Mouse (Mus musculus): ENCODE data around the gene Spindoc. TPM values are rescaled to one million over a fixed set of nuclear protein-coding genes. Genes with fewer than 3 reads are reported as not detected.

Spindoc gene
- 2.9 and 3.1 TPM in 2 replicates for polyA plus RNA-seq (2012; rRNA removed)

DNA sequence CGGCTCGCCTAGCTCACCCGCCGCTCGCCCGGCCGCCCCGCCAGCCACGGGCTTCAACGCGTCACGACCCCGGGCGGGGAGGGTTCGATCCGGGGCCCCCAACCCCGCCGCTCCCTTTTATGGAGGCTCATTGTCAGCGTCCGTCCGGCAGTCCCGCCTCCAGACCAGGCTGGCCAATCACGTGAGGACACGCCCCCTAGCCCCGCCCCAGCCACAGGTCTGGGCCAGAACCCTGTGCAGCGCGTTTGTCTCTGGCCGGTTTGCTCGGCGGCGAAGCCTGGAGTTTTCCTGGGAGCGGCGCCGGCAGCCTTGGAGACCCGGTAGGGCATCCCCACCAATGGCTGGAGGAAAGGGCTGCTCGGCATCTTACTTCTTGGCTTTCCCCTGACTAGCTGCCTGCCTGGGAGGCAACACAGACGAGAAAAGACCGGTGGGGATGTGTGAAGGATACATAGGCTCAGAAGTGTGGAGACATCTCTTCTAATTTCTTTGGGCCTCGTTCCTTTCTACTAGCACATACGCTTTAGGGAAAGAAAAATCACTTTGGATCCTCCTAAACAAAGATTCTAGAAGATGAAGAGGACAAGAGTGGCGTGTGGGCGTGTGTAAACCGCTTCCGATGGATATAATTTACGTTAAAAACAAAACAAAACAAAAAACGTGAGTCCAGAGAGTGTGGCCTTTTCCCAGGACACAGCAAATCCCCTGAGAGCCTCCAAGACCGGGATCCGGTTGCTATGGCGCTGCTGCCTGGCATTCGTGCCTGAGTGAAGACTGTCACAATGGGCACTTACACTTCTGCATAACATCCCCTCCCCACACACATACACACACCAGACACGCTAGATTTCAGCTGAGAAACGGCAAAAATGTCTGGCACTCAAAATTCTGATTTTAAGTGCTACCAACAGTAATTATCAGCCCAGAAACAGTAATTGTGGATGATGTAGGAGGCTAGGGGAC, at the start of gene Spindoc:
TSS of gene Spindoc (minus strand) at position 92 of the 963 bp plus-strand sequence.

DNA sequence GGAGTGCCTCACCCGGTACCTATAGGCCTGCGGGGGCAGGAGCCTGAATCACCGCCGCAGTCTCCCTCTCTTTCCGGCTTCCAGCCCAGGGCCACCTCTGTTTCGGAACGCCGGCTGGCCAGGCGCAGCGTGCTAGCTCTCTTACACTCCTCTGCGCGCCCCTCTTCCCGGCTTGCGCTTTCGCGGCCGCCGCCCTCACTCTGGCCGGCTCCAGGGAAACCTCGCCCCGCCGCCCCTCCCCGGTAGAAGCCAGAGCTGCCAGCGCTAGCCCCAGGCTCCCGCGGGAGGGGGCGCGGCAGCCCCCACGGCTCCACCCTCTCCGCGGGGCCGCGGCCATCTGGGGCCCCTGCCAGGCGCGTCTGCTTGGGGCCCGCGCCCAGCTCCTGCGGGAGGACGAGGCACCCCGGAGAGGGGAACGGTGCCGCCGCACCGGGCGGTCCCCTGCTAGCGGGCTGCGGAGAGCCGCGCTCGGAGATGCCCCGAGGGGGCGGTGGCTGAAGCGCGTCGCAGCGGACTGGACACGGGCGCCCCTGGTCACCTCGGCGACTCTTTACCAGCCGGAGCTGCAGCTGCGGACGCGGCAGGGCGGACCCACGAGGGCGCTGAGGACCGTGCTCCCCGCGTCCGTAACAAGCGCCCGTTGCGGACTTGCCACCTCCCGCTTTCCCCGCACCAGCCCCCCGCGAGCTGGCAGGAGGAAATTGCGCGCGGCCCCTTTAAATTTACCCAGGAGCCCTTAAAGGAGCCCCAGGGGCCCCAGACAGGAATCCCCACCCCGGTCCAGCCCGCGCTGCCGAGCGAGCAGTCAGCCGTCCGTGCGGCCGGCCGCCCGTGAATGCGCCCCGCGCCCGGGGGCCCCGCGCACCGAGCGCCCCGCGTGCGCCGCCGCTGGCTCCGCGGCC, 34.3 kb upstream of the Spindoc start, which contains the start of gene 2700081O15Rik:
TSS of gene 2700081O15Rik (plus strand) at position 792 of the 902 bp plus-strand sequence.

DNA sequence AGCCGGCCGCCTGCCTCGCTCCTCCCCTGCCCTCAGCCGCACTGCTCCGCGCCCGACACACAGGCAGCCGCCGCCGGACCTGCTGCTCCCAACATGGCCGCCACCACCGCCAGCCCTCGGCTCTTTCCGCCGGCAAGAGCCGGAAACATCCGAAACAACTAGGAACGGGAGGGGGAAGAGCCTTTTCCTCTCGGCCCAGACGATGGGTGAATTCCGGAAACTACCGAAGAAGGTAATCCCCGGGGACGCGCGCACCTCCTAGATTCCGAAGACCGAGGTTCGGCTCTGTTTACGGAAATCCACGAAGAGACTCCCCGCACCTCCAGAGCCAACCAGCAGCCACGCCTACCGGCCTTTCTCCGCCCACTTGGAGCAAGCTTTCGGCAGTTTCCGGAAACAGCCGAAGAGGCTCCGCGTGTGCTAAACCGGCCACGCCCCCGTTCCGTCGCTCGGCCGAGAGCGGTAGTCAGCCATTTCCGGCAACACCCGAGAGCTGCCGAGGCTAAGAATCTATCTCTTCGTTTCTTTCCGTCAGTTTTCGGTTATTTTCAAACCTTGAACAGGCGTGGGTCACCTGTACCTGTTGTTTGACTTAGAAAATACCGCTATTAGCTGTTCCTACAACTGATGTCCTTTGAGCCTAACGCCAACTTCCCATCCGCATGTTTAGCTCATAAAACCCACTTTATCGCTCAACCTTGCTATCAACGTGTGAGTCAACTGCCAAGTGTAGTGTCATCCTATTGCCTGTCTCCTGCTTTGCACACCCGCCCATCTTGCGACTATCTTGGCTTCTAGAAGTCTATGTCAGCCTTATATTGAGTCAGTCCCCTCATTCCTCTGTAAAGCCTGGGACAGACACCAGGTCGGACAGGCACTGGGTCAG, 41.0 kb downstream of the Spindoc start, which contains the start of gene Mark2:
TSS of gene Mark2 (minus strand) at position 349 of the 886 bp plus-strand sequence.

Other genes starting within 250 kb of the Spindoc start
- gene Otub1, start 176.7 kb downstream of the Spindoc start, polyA plus RNA-seq (2012; rRNA removed): 29.6 and 35.9 TPM in 2 replicates
- 256 and 259 TPM in 2 replicates for gene Cox8a, start 165.4 kb downstream of the Spindoc start, polyA plus RNA-seq (2012; rRNA removed)
- gene Naa40, start 141.8 kb downstream of the Spindoc start, polyA plus RNA-seq (2012; rRNA removed): 14.9 and 18.8 TPM in 2 replicates
- 1.8 and 2.3 TPM in 2 replicates for gene Rcor2, start 115.7 kb downstream of the Spindoc start, polyA plus RNA-seq (2012; rRNA removed)
- 14.6 and 19.0 TPM in 2 replicates for gene Mark2, start 41.1 kb downstream of the Spindoc start, polyA plus RNA-seq (2012; rRNA removed)
- 5.8 and 6.2 TPM in 2 replicates for gene 2700081O15Rik, start 34.6 kb upstream of the Spindoc start, polyA plus RNA-seq (2012; rRNA removed)
- gene Rtn3, start 100.3 kb upstream of the Spindoc start, polyA plus RNA-seq (2012; rRNA removed): 42.7 and 51.6 TPM in 2 replicates
- 8.0 and 8.8 TPM in 2 replicates for gene Atl3, start 111.0 kb upstream of the Spindoc start, polyA plus RNA-seq (2012; rRNA removed)
- gene Pla2g16, start 174.5 kb upstream of the Spindoc start, polyA plus RNA-seq (2012; rRNA removed): 23.0 and 23.5 TPM in 2 replicates
- 0.01 TPM in 1 of 2 replicates, not detected in the other for gene Lgals12, start 224.2 kb upstream of the Spindoc start, polyA plus RNA-seq (2012; rRNA removed)
- not detected in 2 replicates for gene Hrasls5, start 229.5 kb upstream of the Spindoc start, polyA plus RNA-seq (2012; rRNA removed)

Measured in liver, embryonic 14 days (tissue).